Mouse (Mus musculus): ENCODE measurements around the gene Igfbp1.
"Not testable (repeated sequence)": the region's sequence is repeated elsewhere in the genome, so short reads cannot be mapped to it uniquely, and the experiment has no call there.

Gene Igfbp1

DNA sequence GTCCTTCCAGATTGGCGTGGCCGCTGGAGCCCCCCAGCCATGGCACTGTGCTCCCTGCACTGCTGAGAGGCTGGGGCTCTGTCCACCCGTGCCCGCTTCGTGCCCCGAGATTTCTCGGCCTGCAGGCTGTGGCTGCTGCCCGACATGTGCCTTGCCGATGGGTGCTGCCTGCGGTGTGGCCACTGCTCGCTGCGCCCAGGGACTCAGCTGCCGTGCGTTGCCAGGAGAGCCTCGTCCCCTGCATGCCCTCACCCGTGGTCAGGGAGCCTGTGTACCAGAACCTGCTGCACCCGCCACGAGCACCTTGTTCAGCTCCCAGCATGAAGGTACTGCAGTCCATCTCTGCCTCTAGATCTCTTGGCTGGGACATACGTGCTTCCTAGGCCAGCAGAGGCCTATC lies 424 bp downstream of the Igfbp1 start:
- no peak for DNase-seq

DNA sequence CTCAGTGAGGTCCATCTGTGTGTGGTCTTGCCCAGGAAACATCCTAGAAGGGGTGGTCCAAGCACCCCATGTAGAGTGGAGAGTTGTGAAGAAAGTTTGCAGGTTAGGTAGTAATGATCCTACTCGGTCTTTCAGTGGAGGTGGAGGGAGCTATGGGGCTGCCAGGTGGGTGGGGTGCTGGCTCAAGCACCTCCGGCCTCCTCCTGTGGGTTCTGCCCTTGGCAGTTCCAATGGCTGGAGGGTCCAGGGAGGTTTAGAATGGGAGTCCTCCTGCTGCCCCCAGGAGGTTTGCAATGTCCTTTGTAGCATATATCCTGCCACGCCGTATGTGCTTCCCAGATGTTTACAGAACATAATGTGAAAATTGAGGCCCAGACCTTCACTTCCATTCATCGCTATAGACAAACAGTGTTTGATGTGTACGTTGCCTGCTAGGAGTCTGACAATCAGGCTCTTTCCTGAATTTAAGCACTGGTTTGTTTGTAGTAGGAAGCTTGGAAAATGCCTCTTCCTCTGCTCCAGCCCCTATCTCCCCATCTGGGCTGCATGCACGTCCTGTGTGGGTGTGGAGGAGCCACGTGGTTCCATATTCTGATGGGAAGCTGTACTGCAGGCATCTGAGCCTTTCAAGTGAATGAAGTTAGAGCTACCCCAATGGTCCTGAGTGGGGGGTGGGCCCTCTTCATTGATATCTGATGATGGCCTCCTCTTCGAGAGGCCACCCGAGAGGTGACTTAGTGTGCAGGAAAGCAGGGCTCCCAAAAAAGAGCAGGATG lies 1.1 kb downstream of the Igfbp1 start:
- DNase-seq: no peak

DNA sequence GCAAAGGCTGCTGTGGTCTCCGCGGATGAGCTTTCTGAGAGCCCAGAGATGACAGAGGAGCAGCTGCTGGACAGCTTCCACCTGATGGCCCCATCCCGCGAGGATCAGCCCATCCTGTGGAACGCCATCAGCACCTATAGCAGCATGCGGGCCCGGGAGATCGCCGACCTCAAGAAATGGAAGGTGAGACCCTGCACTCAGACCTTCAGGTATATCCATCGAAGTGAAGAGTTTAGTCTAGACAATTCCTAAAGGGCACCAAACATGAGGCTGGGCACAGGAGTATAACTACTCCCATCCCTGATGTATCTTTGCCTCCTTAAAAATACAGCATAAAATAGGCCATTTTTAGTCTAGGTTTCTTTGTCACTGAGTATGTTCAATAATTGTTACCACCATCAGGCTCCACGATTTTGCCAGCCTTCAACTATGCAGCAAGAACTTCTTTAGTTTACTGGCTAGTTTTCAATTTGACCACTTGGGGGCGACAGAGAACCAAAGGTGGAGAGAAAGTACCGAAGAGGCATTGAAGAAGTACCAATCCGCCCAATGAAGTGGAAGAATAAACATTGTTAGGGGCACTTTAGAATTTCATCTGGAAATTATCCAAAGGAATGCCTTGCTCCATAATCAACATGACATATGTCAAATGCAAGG lies 2.3 kb downstream of the Igfbp1 start:
- peak; percentile 73 for DNase-seq

DNA sequence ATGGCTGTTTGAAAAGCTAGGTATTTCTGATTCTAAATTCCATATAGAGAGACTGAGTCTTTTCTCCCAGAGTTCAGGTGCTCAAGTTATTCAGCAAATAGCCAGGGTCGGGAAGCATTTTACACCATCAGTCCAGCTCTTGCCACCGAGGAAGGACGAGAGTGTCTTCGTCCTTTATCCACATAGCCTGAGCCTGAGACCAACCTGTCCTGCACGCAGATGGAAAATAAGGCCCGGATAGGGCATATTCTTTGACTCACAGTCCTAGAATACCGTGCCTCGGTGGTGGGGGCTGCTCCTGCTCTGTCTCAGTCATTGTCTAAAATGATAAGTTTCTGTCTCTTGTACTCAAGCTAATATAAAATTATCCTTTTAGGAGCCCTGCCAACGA lies 2.8 kb downstream of the Igfbp1 start:
- DNase-seq: no peak

DNA sequence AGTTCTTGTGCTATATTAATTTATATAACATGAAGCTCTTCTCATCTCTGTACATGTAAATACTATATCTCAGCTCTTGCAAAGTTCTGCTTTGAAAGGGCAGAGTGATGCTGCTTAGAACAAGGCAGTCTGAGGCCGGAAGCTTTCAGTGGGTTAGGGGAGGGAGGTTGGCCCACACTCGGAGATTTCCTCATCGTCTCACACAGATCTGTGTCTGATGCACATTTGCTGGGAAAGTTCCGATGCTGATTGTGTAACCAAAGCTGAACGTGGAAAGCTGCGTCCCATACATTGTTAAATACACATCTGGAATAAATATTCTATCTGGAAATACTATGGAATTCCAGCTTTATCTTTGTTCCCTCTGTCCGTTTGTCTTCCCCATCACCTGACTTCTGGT lies 4.6 kb downstream of the Igfbp1 start:
- DNase-seq: no peak

DNA sequence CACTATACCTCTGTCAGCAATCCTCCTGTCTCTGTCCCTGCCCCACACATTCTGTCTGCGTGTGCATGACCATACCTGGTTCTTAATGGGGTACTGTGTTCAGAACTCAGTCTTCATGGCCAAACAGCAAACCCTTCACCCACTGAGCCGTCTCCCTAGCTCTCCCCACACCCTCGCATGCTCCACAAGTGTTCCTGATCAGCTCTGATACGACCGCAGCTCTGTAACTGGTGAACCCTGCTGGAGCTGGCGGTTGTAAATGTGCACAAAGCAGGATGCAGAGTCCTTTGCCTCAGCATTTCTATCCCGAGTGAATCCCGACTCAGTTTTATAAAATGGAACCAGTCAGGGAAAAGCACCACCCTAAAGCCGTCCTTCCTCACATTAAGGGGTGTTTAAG lies 6.3 kb downstream of the Igfbp1 start:
- no peak for DNase-seq

DNA sequence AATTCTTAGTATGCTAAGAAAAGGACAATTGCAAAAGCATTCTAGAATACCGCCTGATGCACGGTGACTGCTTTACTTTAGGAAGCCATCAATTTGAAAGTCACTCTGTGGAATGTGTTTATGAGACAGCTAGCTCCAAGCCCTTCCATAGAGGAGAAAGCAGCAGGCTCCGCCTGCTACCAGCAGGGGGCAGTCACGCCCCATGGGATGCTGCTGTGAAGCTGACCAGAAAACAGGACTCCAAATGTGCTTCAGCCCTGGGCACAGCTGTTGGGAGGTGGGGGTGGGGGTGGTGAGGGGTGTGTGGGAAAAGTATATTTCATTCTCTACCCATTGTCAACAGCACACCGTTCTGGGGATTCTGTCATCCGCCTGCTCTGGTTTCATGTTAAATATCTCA lies 12.8 kb downstream of the Igfbp1 start:
- peak; percentile 84 for DNase-seq

DNA sequence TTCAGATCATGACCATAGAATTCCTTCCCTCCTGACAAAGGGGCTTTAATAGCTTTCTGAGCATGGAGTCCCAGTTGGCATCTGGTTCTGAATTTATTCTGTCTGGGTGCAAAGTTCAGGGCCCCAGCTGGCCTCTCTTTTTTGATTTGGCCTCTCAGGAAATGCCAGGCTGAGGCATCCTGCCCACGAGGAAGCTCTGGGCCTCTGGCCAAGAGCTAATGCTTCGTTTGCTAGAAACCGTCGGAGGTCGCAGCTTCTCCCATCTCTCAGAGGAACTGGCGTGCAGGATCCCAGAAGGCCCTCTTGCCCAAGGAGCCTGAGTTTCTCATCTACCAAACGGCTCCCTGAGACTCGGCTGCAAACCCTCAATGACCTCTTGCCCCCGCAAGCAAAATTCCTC lies 13.6 kb downstream of the Igfbp1 start:
- no peak for DNase-seq

DNA sequence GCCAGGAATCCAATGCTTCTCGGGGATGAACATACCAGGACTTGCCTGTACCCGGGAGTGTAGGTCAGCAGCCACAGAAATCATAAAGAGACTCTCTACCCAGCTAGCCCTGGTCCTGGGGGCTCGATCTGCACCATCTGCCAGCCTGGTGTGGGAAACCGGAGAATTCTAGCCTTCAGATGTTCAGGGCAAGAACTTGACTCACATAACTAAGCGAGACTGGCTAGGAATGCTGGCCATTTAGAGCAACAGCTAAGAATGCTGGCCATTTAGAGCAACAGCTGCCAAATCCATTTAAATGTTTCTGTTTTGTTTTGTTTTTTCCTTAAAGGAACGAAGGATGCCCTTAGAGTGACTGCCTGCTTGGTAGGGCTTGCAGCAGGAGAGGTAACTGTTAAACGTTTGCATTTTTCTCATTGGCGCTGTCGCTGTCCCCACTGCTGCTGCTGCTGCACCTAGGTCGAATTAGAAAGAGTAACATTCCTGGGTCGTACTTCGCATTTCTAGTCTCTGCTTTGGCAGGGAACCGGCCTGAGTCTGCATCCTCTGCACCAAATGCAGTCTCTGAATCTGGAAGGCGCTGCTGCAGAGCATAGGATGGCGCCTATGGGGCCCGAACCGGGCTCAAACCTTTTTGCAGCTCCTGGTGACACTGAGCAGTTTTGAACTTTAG lies 14.7 kb downstream of the Igfbp1 start:
- DNase-seq: no peak

DNA sequence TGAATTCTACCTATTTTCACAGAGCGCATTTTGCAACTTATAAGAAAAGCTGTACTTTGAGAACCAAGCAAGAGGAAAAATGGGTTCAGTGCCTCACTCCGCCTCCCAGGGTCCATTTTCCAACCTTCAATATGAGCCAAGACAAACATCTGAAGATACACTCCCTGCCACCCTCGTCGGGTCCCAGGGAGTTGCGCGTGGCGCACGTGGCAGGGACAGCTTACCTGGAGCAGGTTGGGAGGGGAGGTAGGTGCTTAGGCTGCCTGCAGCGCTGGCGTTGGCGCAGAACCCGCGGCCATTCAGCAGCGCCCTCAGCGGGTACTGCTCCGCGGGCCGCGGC lies 15.5 kb downstream of the Igfbp1 start:
- no peak for DNase-seq

DNA sequence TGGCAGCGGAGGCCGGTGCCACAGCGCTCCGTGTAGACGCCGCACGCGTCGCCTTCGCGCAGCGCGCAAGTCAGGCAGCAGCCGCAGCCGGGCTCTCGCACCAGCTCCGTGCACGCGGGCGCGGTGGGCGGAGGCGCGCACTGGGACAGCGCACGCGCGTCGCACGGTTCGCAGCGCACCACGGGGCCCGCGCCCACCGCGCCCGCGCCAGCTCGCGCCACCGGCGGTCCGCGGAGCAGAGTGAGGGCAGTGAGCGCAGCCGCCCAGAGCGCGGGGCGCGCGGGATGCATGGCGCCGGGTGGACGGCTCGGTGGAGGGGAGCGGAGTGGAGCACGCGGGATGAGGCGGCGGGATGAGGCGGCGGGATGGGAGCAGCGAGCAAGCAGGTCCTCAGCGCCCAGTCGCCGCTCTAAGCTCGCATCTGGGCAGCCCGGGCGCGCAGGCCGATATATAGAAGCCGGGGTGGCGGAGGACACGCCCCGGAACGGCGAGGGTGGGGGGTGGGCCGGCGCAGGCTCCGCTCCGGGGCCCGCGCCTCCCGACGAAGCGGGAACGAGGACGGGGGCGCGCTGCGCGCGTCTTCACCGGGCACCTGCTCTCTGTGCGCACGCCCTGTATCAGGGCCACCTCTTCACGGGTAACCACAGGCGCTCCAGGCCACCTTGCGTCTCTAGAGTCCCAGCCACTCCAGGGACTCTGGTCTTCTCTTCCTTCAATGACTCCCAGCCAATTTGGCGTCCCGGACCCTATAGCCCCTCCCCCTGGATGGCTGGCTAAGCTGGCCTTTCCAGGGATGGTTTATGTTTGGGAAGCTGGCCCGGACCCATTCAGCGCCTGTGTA lies 16.1 kb downstream of the Igfbp1 start, which contains the start of gene Igfbp3:
TSS of gene Igfbp3 (minus strand) at position 423 of the 841 bp plus-strand sequence.
- DNase-seq: peak; percentile 87

DNA sequence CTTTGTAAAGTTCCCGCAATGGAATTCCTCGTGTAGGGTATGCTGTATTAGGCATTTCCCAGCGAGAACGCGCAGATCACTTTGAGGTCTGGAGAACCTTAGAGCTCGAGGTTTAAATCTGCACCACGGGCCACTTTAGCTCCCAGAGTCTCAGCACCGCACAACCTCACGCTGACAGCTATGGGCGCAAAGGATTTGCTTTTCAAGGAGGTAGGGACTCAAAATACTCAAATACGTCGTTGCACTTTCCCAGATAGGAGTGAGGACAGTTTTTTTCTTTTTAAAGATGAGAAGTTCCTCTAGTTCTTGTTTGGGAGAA lies 16.7 kb downstream of the Igfbp1 start:
- DNase-seq: no peak

DNA sequence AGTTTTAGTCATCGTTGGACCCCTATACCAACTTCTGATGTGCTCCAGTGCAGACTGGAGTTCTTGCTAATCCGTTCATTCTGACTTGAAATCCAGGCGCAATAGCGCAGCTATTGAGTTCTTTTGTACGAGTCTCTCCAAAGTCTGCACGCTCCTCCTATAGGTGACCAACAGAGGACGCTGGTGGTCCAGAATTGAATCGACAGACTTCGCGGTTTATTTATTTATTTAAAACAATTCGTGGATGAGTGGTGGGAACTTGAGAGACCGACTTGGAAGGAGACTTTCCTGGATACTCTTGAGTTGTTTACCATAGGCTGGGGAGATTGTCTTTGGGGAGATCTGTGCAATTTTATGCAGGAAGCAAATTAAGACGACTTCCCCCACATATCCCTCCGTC lies 17.2 kb downstream of the Igfbp1 start:
- DNase-seq: peak; percentile 84

DNA sequence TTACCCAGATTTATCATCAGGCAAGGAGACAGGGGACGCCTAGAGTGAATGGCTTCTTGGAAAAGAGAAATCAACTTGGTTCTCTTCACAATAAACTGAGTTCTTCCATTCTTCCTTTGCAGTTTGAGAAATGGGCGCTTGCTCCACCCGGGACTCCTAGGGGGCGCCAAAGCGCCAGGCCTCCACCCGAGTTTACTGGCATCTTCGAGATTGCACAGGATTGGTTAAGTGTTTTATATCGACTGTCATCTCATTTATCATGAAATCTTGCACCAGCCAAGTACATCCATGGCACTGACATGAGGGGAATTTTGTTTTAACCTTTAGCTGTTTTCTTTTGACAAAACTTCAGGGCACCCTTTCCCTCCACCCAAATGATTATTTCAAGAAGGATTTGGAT lies 18.1 kb downstream of the Igfbp1 start:
- peak; percentile 80 for DNase-seq

DNA sequence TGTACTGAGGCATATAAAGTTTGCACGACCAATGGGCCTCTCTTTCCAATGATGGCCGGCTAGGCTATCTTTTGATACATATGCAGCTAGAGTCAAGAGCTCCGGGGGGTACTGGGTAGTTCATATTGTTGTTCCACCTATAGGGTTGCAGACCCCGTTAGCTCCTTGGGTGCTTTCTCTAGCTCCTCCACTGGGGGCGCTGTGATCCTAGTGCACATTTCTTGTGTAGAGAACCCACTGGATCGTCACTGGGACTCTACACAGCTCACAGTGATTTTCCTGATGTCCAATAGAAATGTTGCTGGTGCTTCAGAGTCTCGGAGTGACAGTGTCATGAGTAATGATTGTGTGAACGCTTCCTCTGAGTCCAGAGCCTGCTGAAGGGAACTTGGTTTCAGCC lies 24.2 kb downstream of the Igfbp1 start:
- not testable (repeated sequence) for DNase-seq

DNA sequence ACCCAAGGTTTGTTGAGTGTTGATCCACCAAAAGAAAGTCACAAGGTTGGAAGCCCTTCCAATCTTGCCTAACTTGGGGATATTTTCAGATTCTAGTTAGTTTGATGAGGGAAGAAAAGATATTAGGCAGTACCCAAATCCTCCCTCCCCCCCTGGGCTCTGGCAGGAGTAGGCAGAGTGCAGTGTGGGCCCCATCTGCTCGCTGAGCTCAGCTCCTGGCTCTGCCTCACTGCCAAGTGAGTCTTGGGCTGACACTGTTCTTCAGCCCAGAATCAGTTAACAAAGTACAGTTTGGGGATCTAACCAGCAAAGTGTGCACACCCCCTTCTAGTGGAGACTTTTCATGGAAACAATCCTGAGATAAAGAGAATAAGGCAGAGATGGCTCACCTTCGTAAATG lies 28.6 kb downstream of the Igfbp1 start:
- no peak for DNase-seq

DNA sequence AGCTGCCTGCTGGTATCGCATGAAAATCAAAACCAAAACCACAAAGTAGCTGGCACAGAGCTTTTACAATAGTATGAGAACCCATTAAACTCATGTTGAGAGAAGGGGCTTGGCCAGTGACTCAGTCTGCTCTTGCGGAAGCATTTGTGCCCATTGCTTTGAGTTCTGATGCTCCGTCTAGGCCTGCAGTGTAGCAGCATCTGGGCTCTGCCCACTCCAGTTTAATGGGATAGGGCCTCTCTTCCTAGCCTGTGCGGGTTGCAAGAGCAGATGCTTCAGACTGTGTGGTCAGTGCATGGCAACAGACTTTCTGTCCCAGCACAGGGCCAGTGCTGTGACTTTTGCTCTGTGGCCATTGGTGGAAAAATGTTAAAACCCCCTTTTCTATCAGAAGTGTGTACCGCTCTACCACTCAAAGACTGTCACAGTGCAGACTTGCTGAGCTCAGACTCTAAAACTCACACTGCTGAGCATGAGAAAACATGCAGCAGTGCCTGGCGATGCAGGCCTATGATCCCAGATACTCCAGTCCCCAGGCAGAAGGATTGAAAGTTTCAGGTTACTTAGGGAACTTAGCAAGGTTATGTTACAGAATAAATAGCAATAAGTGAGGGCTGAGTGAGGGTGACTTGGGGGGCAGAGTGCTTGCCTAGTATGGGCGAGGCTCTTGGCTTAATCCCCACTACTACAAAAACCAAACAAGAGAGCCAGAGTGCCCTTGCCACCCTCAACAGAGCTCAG lies 29.4 kb downstream of the Igfbp1 start:
- DNase-seq: peak; percentile 22

DNA sequence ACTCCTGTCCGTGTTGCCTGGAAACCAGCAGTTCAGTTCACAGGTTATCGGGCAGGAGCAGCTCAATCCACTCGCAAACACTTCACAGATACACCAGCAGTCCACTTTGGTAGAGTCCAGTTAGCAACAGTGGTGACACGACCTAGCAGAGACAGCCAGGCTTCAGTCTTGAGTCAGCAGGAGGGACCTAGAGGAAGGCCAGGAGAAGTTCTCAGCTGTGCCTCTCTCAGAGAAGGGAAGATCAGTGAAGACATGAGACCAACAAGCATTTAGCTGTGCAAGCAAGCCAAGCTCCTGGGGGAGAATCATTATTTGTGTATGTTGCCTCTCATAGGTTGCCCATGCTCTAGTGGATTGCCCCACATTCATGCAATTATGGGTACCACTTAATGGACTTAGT lies 30.5 kb downstream of the Igfbp1 start:
- no peak for DNase-seq

DNA sequence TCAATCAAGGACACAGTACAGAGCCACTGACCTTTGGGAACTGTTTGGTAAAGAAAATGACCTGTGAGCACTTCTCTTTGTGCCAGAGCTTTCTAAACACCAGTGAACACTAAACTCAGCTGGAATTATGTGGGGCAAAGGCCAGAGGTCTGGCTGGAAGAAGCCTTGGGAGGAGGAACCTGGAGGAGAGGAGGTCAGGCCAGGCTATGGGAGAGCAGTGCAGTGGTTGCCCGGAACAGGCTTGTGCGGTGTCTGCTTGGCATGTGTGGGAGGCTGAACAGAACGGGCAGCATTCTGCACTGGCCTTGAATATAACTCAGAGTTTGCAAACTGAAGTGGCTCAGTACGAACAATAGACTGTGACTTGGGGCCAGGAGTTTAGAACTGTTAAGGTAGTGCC lies 32.4 kb downstream of the Igfbp1 start:
- no peak for DNase-seq

DNA sequence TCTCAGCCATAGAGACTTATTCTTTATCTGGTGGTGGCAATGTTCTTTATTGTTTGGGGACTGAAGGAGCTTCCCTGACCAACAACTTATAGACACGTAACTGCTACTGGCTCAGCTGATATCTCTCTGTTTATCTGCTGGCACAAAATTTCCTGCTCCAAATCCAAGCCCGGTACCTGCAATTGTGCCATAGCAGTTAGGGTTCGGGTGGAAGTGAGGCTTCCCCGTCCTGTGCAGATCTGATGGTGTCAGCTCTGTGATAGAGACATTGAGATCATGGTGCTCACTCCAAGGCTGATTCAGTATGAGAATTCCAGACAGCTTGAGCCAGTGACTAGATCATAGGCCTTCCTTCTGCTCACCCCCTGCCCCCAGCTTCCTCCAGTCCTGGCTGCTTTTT lies 34.4 kb downstream of the Igfbp1 start:
- no peak for DNase-seq

DNA sequence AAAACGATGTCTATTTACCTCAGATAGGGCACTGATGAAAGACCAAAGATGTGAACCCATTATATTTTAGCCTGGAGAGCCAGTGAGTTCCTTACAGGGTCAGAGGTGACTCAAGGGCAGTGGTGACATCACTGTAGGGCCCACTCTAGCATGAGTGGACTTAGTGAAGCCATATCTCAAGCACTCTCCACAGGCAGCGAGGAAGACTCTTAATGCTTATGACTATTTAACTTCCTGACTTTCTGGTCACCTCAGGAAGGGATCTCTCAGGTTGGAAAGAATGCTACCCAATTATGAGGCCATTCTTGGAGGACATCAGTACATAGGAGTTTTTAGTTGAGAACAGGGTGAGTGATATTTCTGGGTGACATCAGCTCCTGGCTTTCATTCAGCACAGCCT lies 35.8 kb downstream of the Igfbp1 start:
- DNase-seq: no peak

DNA sequence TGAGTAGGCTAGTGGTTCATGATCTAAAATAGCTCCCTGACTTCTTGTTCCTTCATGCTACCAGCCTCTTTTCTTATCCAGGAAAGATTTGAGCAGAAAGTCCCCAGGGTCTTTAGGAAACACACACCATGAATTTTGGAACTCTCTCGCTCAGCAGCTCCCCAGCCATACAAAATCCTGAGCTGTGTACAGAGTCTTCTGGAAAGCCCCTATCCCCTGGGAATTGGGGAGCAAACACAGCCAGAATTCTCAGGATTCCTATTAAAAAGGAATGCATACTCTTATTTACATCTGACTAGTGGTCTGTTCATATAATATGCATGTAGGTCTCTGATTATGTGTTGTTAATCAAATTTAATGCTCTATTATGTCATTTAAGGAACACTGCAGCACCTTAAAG lies 36.9 kb downstream of the Igfbp1 start:
- no peak for DNase-seq

Data from embryo, embryonic 11 days (tissue).